Mouse (Mus musculus): ENCODE measurements around the gene Caps2. TPM values are rescaled to one million over a fixed set of nuclear protein-coding genes. Genes with fewer than 3 reads are reported as not detected.

Caps2 gene
- polyA plus RNA-seq, 1 experiment from 2014 or later = 1.3 TPM

Other genes with a start within 250 kb of the Caps2 start
- gene Krr1, start 191.0 kb upstream of the Caps2 start, polyA plus RNA-seq (2015; fragmentation: Nextera tagmentation; extraction: Ambion mirVana) = 42.4 and 50.5 TPM in 2 replicates
- 3.1 and 3.8 TPM in 2 replicates for gene Glipr1, start 161.0 kb upstream of the Caps2 start, polyA plus RNA-seq (2015; fragmentation: Nextera tagmentation; extraction: Ambion mirVana)
- not detected in 2 replicates for gene Glipr1l1, start 103.4 kb upstream of the Caps2 start, polyA plus RNA-seq (2015; fragmentation: Nextera tagmentation; extraction: Ambion mirVana)
- gene Glipr1l2, start 80.3 kb upstream of the Caps2 start, polyA plus RNA-seq (2015; fragmentation: Nextera tagmentation; extraction: Ambion mirVana) = not detected in 2 replicates
- not detected in 2 replicates for gene Glipr1l3, start 3.3 kb upstream of the Caps2 start, polyA plus RNA-seq (2015; fragmentation: Nextera tagmentation; extraction: Ambion mirVana)
- 0.24 and 0.67 TPM in 2 replicates for gene Kcnc2, start 107.5 kb downstream of the Caps2 start, polyA plus RNA-seq (2015; fragmentation: Nextera tagmentation; extraction: Ambion mirVana)